Mouse (Mus musculus) cerebellum, postnatal 4 days (tissue): Measurements from ENCODE around the gene Smarcc2.
A peak's percentile ranks its signal among the peaks of the same experiment; 100 is the strongest.
"Not testable (repeated sequence)": the region's sequence is repeated elsewhere in the genome, so short reads cannot be mapped to it uniquely, and the experiment has no call there.

Source experiments
- DNase-seq, 2 experiments: peaks; one replicate each; pipeline ENCODE4 v3.0.0; 2022; ENCODE audit warnings: low spot score in 2 of 2, mixed read lengths in 1 of 2

Smarcc2 gene

GRCm38 (mm10) chr10:128493695-128494666, 34.9 kb downstream of the Smarcc2 start, which contains the start of gene Myl6:
TSS of gene Myl6 (minus strand) at chr10:128494145.
- DNase-seq = peak; percentile 92 to 98

DNA sequence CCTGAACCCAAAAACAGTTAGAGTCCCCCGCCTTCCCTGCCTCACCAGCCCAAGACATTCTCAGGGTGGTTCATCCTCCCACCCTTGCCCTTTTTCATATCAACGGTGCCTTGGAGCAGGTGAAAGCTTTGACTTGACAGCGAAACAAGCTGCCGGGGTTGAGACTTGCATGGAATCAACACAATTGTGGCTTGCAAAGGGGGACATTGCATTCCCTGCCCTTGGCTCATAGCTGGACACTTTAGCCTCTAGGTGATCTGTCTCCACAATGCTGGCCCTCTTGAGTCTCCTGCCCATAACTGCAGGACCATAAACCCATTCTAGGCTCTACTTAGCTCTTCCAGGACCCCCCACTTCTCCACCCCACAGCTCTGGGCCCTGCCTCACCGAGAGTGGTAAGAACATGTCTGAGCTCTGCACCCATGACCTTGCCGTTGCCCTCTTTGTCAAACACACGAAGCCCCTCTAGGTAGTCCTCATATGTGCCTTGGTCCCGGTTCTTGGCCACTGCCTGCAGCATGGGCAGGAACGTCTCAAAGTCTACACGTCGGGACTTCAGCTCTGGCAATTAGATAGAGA, 35.7 kb downstream of the Smarcc2 start:
- no peak for DNase-seq

- DNase-seq = no peak
Observed at GRCm38 (mm10) chr10:128495270-128495669, 36.2 kb downstream of the Smarcc2 start.

DNA sequence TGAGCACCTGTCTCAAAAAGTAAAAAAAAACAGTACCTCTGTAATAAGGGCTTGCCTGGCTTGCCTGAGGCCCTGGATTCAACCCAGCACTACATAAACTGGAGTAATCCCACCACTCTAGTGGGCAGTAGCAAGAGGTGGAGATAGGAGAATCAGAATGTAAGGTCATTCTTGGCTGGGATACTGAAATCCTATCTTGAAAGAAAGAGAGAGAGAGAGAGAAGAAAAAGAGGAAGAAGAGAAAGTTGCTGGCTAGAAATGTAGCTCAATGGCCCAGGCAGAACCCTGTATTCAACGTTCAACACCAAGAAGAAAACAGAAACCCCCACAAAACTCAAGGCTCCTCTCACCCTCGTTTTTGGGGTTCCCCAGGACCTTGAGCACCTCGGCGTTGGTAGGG, 36.9 kb downstream of the Smarcc2 start:
- no peak for DNase-seq

DNA sequence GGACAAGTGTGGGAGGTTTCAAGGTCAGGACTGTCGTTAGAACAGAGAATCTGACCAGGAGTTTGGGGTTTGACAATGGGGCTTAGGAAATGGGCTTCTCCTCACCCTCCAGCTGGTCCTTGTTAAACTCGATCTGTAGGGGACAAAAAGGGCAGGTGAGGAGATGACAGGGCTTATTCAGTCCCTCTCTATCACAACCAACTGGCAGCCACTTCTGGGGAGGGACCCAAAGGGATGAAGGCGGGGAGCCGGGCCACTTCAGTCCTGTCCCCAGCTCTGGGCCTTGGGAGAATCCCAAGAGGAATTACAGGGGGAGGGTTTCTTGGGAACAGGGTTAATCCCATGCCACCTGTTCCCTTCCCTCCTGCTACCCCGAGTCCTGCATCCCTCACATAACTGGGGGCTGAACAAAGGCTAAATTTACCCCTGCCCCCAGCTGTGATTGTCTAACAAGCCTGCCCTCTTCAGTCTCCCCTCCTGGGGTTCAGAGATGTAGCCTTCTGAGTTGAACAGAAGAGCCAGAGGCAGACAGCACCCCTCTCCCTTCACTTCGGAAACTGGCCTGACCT, 37.5 kb downstream of the Smarcc2 start:
- no peak for DNase-seq

GRCm38 (mm10) chr10:128497134-128497737, 38.2 kb downstream of the Smarcc2 start:
- DNase-seq = no peak

DNA sequence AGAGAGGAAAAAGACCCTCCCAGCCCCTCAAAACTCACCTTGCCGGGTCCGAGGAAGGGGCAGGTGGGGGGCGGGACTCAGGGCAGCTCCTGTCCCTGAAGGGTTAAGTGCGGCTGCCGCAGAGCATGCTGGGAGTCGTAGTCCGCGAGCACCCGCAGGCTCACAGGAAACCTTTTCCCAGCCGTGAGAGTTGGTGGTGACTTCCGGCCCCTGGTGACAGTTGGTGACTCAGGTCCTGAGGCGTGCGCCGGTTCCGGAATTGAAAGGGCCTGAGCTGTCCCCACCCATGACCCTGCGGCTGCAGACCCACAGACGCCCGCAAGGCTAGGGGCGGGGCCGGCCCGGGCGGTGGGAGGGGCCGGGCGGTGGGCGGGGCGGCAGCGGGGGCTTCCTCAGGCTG, 39.5 kb downstream of the Smarcc2 start, which contains the start of gene Myl6b:
Gene Myl6b (minus strand): TSS at position 96 of the 400 bp plus-strand sequence.
- peak; percentile 88 to 93 for DNase-seq

DNA sequence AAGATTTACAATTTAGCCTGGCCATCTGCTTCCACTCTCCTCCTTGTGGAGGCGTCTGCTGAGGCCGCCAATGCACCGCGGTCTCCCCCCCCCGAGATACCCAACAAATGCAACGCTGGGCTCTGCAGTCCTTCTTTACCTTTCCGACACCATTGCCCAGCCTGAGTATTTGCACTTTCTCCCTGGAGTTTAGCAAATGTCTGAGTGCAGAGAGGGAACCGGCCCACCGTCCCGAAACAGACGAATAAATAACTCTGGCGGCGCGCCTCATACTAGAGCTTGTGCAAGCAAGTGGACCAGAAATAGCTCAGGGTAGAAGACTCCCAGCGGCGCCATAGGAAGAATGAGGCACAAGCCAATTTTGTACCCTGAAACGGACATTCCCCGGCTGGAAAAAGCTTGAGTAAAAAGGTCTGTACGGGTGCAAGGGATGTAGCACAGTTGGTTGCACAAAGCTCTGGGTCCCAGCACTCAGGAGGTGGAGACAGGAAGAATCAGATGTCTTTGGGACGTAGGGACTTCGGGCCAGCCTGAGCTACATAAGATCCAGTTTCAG, 40.1 kb downstream of the Smarcc2 start:
- no peak for DNase-seq

GRCm38 (mm10) chr10:128502341-128502740, 43.3 kb downstream of the Smarcc2 start:
- no peak for DNase-seq

GRCm38 (mm10) chr10:128503532-128503931, 44.5 kb downstream of the Smarcc2 start:
- no peak for DNase-seq

DNA sequence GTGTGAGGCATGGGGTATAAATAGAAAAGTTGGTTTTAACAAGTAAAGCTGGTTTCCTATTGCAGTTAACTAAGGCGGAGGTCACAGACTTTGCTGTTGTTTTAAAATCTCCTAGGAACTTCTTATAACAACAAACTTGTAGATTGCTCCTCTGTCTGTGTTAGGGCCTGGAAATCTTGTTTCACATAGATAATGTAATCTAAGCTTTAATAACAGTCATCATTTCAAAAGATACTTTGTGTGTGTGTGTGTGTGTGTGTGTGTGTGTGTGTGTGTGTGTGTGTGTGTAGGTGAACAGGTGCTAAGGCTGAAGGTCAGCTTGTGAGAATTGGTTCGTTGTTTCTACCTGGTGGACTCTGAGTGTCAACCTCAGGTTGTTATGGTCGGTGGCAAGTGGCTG, 45.0 kb downstream of the Smarcc2 start:
- DNase-seq = no peak

DNA sequence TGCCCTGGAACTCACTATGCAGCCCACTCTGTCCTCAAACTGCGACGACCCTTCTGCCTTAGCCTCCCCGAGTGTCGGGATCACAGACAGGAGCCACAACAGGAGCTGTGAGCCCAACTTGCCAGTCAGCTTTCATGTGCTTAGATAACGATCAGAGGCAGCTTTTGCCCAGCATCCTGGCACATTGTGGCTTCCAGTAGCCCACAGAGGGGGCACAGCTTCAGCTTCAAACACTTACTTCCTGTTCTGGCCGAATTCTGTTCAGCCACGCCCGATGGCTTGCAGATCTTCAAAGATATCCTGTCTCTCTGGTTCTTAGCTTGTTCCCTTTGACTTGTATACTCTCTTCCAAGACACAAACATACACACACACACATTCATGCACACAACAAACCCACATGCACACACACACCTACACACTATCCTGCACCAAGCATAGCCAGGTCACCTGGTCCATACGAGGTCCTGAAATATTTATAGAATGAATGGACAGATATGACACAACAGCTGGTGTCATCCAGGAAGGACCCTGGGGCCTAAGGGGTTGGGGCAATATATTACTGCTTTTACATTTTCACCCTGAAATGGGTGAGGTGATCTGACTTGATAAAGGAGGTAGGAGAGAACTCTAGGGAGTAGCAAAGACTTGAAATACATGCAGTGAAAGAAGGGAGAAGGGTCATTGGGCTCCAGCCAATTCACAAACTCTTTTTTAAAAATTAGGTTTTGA, 45.8 kb downstream of the Smarcc2 start:
- DNase-seq = no peak

GRCm38 (mm10) chr10:128505371-128505667, 46.3 kb downstream of the Smarcc2 start:
- not testable (repeated sequence) for DNase-seq

GRCm38 (mm10) chr10:128505974-128506373, 46.9 kb downstream of the Smarcc2 start:
- DNase-seq = no peak

- DNase-seq = no peak
Observed at GRCm38 (mm10) chr10:128508260-128508659, 49.2 kb downstream of the Smarcc2 start.

DNA sequence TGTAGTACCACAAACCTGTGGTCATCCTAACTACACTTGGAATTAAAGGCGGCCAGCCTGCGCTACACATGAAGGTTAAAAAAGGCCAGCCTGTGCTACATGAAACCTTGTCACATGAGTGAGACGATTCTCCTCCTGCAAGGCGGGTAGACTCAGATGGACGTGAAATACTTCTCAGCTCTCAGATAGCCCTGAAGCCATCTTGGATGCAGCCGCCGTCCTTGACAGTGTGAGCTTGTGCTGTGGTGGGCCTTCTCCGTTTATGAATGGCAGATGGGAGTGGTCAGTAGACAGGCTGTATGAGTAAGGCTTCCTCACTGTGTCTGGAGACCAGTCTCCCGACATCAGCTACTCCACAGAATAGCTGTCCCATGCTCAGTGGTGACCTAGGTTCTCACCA, 50.2 kb downstream of the Smarcc2 start:
- DNase-seq = no peak

- DNase-seq = no peak
Observed at GRCm38 (mm10) chr10:128509831-128510230, 50.8 kb downstream of the Smarcc2 start.

GRCm38 (mm10) chr10:128510301-128510700, 51.3 kb downstream of the Smarcc2 start:
- DNase-seq = no peak

GRCm38 (mm10) chr10:128511189-128511588, 52.1 kb downstream of the Smarcc2 start:
- no peak for DNase-seq

DNA sequence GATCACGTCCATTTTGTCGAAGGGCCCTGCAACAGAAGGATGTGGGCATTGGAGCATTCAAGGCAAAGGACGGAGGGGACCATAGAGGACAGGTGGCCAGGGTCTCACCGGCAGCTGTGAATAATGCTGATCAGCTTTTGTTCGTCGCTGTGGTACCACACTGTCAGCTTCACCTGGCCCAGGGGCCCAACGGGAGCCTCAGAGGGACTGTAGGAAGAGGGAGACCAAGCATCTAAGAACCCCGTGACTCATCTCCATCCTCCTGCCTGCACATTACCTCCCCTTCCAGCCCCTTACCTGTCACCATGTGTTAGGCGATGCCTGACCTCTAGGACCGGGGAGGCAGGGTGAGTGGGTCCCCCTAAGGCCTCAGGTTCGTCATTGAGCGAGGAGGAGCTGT, 52.7 kb downstream of the Smarcc2 start:
- DNase-seq = no peak

- no peak for DNase-seq
Observed at GRCm38 (mm10) chr10:128515044-128515443, 56.0 kb downstream of the Smarcc2 start.
